Mouse (Mus musculus): ENCODE measurements around the gene Vmn2r115.

- TF ChIP-seq CTCF (IDR thresholded peaks at IDR 0.05; ENCODE audit: low read depth, low read length) (no peak), POLR2A (IDR thresholded peaks at IDR 0.05; ENCODE audit: extremely low read depth, insufficient read depth, low read length) (no peak)
These were observed 8.1 kb downstream of the Vmn2r115 start for GRCm38 (mm10) chr17:23351644-23352043.

Measured in liver, adult 2 months (tissue).